Mouse (Mus musculus): Measurements from ENCODE around the gene Gm44790.
"Not testable (repeated sequence)": the region's sequence is repeated elsewhere in the genome, so short reads cannot be mapped to it uniquely, and the experiment has no call there.

Gene Gm44790

GRCm38 (mm10) chr6:86474072-86474471 is 47.6 kb downstream of the Gm44790 start:
- H3K27me3 ChIP-seq (ENCODE audit: control insufficient read depth, insufficient read depth, low read length, poor library complexity, severe bottlenecking): no peaks in the 10 kb centered on the region
- H3K36me3 ChIP-seq (ENCODE audit: control insufficient read depth, insufficient read depth, low read length, poor library complexity, severe bottlenecking): no peaks in the 10 kb centered on the region; the same call in none of the 2 replicates
- no peak for DNase-seq (ENCODE audit: low read depth, low spot score)

GRCm38 (mm10) chr6:86474646-86475181 is 48.3 kb downstream of the Gm44790 start:
- Histone ChIP-seq H3K36me3 (ENCODE audit: control insufficient read depth, insufficient read depth, low read length, poor library complexity, severe bottlenecking) (no peaks in the 10 kb centered on the region; the same call in 1 of the 2 replicates), H3K27me3 (ENCODE audit: control insufficient read depth, insufficient read depth, low read length, poor library complexity, severe bottlenecking) (no peaks in the 10 kb centered on the region)
- DNase-seq (ENCODE audit: low read depth, low spot score): no peak

GRCm38 (mm10) chr6:86475462-86476167 is 49.2 kb downstream of the Gm44790 start:
- Histone ChIP-seq H3K27me3 (ENCODE audit: control insufficient read depth, insufficient read depth, low read length, poor library complexity, severe bottlenecking) (no peaks in the 10 kb centered on the region), H3K36me3 (ENCODE audit: control insufficient read depth, insufficient read depth, low read length, poor library complexity, severe bottlenecking) (no peaks in the 10 kb centered on the region; the same call in 1 of the 2 replicates)
- DNase-seq (ENCODE audit: low read depth, low spot score): no peak

GRCm38 (mm10) chr6:86476931-86477330 is 50.5 kb downstream of the Gm44790 start:
- Histone ChIP-seq H3K36me3 (ENCODE audit: control insufficient read depth, insufficient read depth, low read length, poor library complexity, severe bottlenecking) (no peaks in the 10 kb centered on the region), H3K27me3 (ENCODE audit: control insufficient read depth, insufficient read depth, low read length, poor library complexity, severe bottlenecking) (no peaks in the 10 kb centered on the region)
- no peak for DNase-seq (ENCODE audit: low read depth, low spot score)

- Histone ChIP-seq H3K36me3 (ENCODE audit: control insufficient read depth, insufficient read depth, low read length, poor library complexity, severe bottlenecking) (no peaks in the 10 kb centered on the region), H3K27me3 (ENCODE audit: control insufficient read depth, insufficient read depth, low read length, poor library complexity, severe bottlenecking) (no peaks in the 10 kb centered on the region)
- no peak for DNase-seq (ENCODE audit: low read depth, low spot score)
Observed at GRCm38 (mm10) chr6:86479311-86479710, 52.9 kb downstream of the Gm44790 start.

GRCm38 (mm10) chr6:86479816-86480188 is 53.3 kb downstream of the Gm44790 start:
- no peaks in the 10 kb centered on the region for H3K36me3 ChIP-seq (ENCODE audit: control insufficient read depth, insufficient read depth, low read length, poor library complexity, severe bottlenecking)
- no peak for DNase-seq (ENCODE audit: low read depth, low spot score)

GRCm38 (mm10) chr6:86480189-86480831 is 53.9 kb downstream of the Gm44790 start:
- DNase-seq (ENCODE audit: low read depth, low spot score): no peak
- no peaks in the 10 kb centered on the region for H3K27me3 ChIP-seq (ENCODE audit: control insufficient read depth, insufficient read depth, low read length, poor library complexity, severe bottlenecking)
- H3K36me3 ChIP-seq (ENCODE audit: control insufficient read depth, insufficient read depth, low read length, poor library complexity, severe bottlenecking): no peaks in the 10 kb centered on the region

More at GRCm38 (mm10) chr6:86479816-86480188, 53.3 kb downstream of the Gm44790 start:
- H3K27me3 ChIP-seq (ENCODE audit: control insufficient read depth, insufficient read depth, low read length, poor library complexity, severe bottlenecking): no peaks in the 10 kb centered on the region

GRCm38 (mm10) chr6:86481871-86482270 is 55.4 kb downstream of the Gm44790 start:
- Histone ChIP-seq H3K27me3 (ENCODE audit: control insufficient read depth, insufficient read depth, low read length, poor library complexity, severe bottlenecking) (no peaks in the 10 kb centered on the region), H3K36me3 (ENCODE audit: control insufficient read depth, insufficient read depth, low read length, poor library complexity, severe bottlenecking) (no peaks in the 10 kb centered on the region)
- no peak for DNase-seq (ENCODE audit: low read depth, low spot score)

- H3K36me3 ChIP-seq (ENCODE audit: control insufficient read depth, insufficient read depth, low read length, poor library complexity, severe bottlenecking): no peaks in the 10 kb centered on the region
- no peaks in the 10 kb centered on the region for H3K27me3 ChIP-seq (ENCODE audit: control insufficient read depth, insufficient read depth, low read length, poor library complexity, severe bottlenecking)
- no peak for DNase-seq (ENCODE audit: low read depth, low spot score)
Observed at GRCm38 (mm10) chr6:86485943-86486640, 59.6 kb downstream of the Gm44790 start.

- DNase-seq (ENCODE audit: low read depth, low spot score): peak; percentile 89
- Histone ChIP-seq H3K27me3 (ENCODE audit: control insufficient read depth, insufficient read depth, low read length, poor library complexity, severe bottlenecking) (no peaks in the 10 kb centered on the region), H3K36me3 (ENCODE audit: control insufficient read depth, insufficient read depth, low read length, poor library complexity, severe bottlenecking) (no peaks in the 10 kb centered on the region)
Observed at GRCm38 (mm10) chr6:86487358-86488148, 61.1 kb downstream of the Gm44790 start.

- no peaks in the 10 kb centered on the region for H3K36me3 ChIP-seq (ENCODE audit: control insufficient read depth, insufficient read depth, low read length, poor library complexity, severe bottlenecking)
- no peak for DNase-seq (ENCODE audit: low read depth, low spot score)
- H3K27me3 ChIP-seq (ENCODE audit: control insufficient read depth, insufficient read depth, low read length, poor library complexity, severe bottlenecking): no peaks in the 10 kb centered on the region
Observed at GRCm38 (mm10) chr6:86488149-86488485, 61.7 kb downstream of the Gm44790 start.

GRCm38 (mm10) chr6:86489945-86490344 is 63.5 kb downstream of the Gm44790 start:
- DNase-seq (ENCODE audit: low read depth, low spot score): peak; percentile 41
- H3K36me3 ChIP-seq (ENCODE audit: control insufficient read depth, insufficient read depth, low read length, poor library complexity, severe bottlenecking): no peaks in the 10 kb centered on the region
- no peaks in the 10 kb centered on the region for H3K27me3 ChIP-seq (ENCODE audit: control insufficient read depth, insufficient read depth, low read length, poor library complexity, severe bottlenecking)

- H3K36me3 ChIP-seq (ENCODE audit: control insufficient read depth, insufficient read depth, low read length, poor library complexity, severe bottlenecking); DNase-seq (ENCODE audit: low read depth, low spot score); H3K27me3 ChIP-seq (ENCODE audit: control insufficient read depth, insufficient read depth, low read length, poor library complexity, severe bottlenecking): not testable (repeated sequence)
Observed at GRCm38 (mm10) chr6:86490413-86490812, 64.0 kb downstream of the Gm44790 start.

- no peaks in the 10 kb centered on the region for H3K27me3 ChIP-seq (ENCODE audit: control insufficient read depth, insufficient read depth, low read length, poor library complexity, severe bottlenecking)
- H3K36me3 ChIP-seq (ENCODE audit: control insufficient read depth, insufficient read depth, low read length, poor library complexity, severe bottlenecking): no peaks in the 10 kb centered on the region
- peak; percentile 66 for DNase-seq (ENCODE audit: low read depth, low spot score)
Observed at GRCm38 (mm10) chr6:86493469-86494263, 67.2 kb downstream of the Gm44790 start.

Measured in splenic B cell, adult 2 months (primary cell).